Comparison of ENCODE assay signal across 9 mouse cellular contexts in genomic region chr5:69340919-69341801, GRCm38 (mm10). TPM values are rescaled to one million over a fixed set of nuclear protein-coding genes. Genes with fewer than 3 reads are reported as not detected.
DNase-seq lines count a peak whose midpoint lies in the region; ATAC-seq and TF ChIP-seq lines count a peak whose summit lies in the region.
"Had no signal": no experiment of that assay in that cellular context is flagged by ENCODE, and none has a peak within 500 bp of the region (broad histone marks: within the 10 kb centered on the region; RNA-seq: fewer than 3 reads in every experiment).

Gene Kctd8, minus strand, starts transcription at chr5:69341679.

- no peaks in the 10 kb centered on the region for H3K27me3 ChIP-seq in G1E (ENCODE audit: insufficient read depth, low read length)
- H3K27me3 ChIP-seq in forebrain, embryonic 15.5 days = 0 out of 2 replicates have a peak, but pooled peaks cover 10% of the 10 kb centered on the region
- H3K27me3 ChIP-seq in liver, embryonic 15.5 days = peaks cover 32% of the 10 kb centered on the region

- no peaks in the 10 kb centered on the region for H3K4me1 ChIP-seq in G1E (ENCODE audit: insufficient read depth, low read depth, low read length)
- H3K4me1 ChIP-seq in forebrain, embryonic 15.5 days = peaks cover 18% of the 10 kb centered on the region
- H3K4me1 ChIP-seq in liver, embryonic 15.5 days (replicated peaks) = peaks cover 9% of the 10 kb centered on the region; the same call in 1 of the 2 replicates
- peaks cover 8% of the 10 kb centered on the region for H3K4me1 ChIP-seq in olfactory bulb, adult 2 months (ENCODE audit: control insufficient read depth, insufficient read depth, low read length)

- peak within 1 kb of the TSS; percentile 67 for H3K9ac ChIP-seq in forebrain, embryonic 15.5 days (replicated peaks)
- H3K9ac ChIP-seq in liver, embryonic 15.5 days = no peak within 1 kb of the TSS

- under 1% methylated on average over 85 of the region's 87 CpGs for WGBS in forebrain, embryonic 15.5 days
- 2% methylated on average over 87 of the region's 87 CpGs for WGBS in liver, embryonic 15.5 days (ENCODE audit: insufficient replicate concordance)
- 1% methylated on average over 87 of the region's 87 CpGs for WGBS in olfactory bulb, adult 2 months

- 0 out of 2 replicates have a peak, but pooled peaks have one; percentile 12 for TF ChIP-seq POLR2A in olfactory bulb, adult 2 months (IDR thresholded peaks at IDR 0.05; ENCODE audit: insufficient read depth, low read depth, low read length)

- H3K27ac ChIP-seq in forebrain, embryonic 15.5 days (replicated peaks) = no peak within 1 kb of the TSS
- H3K27ac ChIP-seq in layer of hippocampus, adult 2 months = peak within 1 kb of the TSS; percentile 32; the same call in 1 of the 2 replicates
- H3K27ac ChIP-seq in liver, embryonic 15.5 days (replicated peaks) = no peak within 1 kb of the TSS
- H3K27ac ChIP-seq in olfactory bulb, adult 2 months (ENCODE audit: insufficient read depth, low read depth, low read length) = no peak within 1 kb of the TSS

- H3K9me3 ChIP-seq in G1E (replicated peaks) = peaks cover 16% of the 10 kb centered on the region
- no peaks in the 10 kb centered on the region for H3K9me3 ChIP-seq in forebrain, embryonic 15.5 days
- no peaks in the 10 kb centered on the region for H3K9me3 ChIP-seq in liver, embryonic 15.5 days (replicated peaks)

- no peak for TF ChIP-seq CTCF in G1E (IDR thresholded peaks at IDR 0.05; ENCODE audit: low read depth, low read length)
- TF ChIP-seq CTCF in layer of hippocampus, adult 2 months (conservative IDR thresholded peaks at IDR 0.05) = peak; percentile 36; the same call in 1 of the 2 replicates
- TF ChIP-seq CTCF in olfactory bulb, adult 2 months (IDR thresholded peaks at IDR 0.05; ENCODE audit: insufficient read depth, low read depth, low read length) = no peak

- H3K4me3 ChIP-seq in G1E (ENCODE audit: low read depth, low read length) = 0 out of 2 replicates have a peak within 1 kb of the TSS, but pooled peaks have one; percentile 7
- H3K4me3 ChIP-seq in forebrain, embryonic 15.5 days = peak within 1 kb of the TSS; percentile 76
- peak within 1 kb of the TSS; percentile 63 for H3K4me3 ChIP-seq in layer of hippocampus, adult 2 months
- peak within 1 kb of the TSS; percentile 29 for H3K4me3 ChIP-seq in liver, embryonic 15.5 days (replicated peaks)
- peak within 1 kb of the TSS; percentile 56 for H3K4me3 ChIP-seq in olfactory bulb, adult 2 months (ENCODE audit: insufficient read depth, low read depth, low read length)

- no peak for ATAC-seq in G1E (ENCODE audit: extremely low read depth, insufficient number of reproducible peaks, low FRiP score, poor library complexity, severe bottlenecking)
- ATAC-seq in forebrain, embryonic 15.5 days (replicated peaks) = peak; percentile 96
- no peak for ATAC-seq in liver, embryonic 15.5 days (ENCODE audit: insufficient read depth)
- no peak for ATAC-seq in inflammation-experienced regulatory T-cells, adult 6 months
- ATAC-seq: Patski had no signal

- H3K36me3 ChIP-seq in G1E (replicated peaks) = no peaks in the 10 kb centered on the region
- no peaks in the 10 kb centered on the region for H3K36me3 ChIP-seq in forebrain, embryonic 15.5 days
- no peaks in the 10 kb centered on the region for H3K36me3 ChIP-seq in liver, embryonic 15.5 days (replicated peaks)

- peak within 1 kb of the TSS; percentile 97 for H3K4me2 ChIP-seq in forebrain, embryonic 15.5 days (replicated peaks)
- peak within 1 kb of the TSS; percentile 45 for H3K4me2 ChIP-seq in liver, embryonic 15.5 days

- no peak for DNase-seq in G1E (ENCODE audit: low spot score)
- peak; percentile 85 to 91 for DNase-seq in cerebellum, adult 18-20 months
- peak; percentile 75 for DNase-seq in heart, postnatal 4 days
- peak; percentile 66 to 71 for DNase-seq in layer of hippocampus, adult 2 months (ENCODE audit: low spot score in 2 of 2)

RNA-seq across cellular contexts. Expression of gene Kctd8, which starts in this region (rescaled TPM):
- total RNA-seq in G1E (2014; fragmentation: Nextera tagmentation) (not detected in 2 replicates), G1E (2017) (not detected in 2 replicates)
- not detected in 2 replicates for polyA plus RNA-seq in G1E (2012)
- 5.9 and 6.6 TPM in 2 replicates for polyA plus RNA-seq in forebrain, embryonic 15.5 days (2015; fragmentation: Nextera tagmentation; extraction: Ambion mirVana)
- under 1 TPM; 0.50 to 0.79 TPM for total RNA-seq in heart, postnatal 4 days (2021)
- 1 to 10 TPM; 5.6 to 6.0 TPM for total RNA-seq in layer of hippocampus, adult 2 months (2021)
- polyA plus RNA-seq in liver, embryonic 15.5 days (2015; fragmentation: Nextera tagmentation; extraction: Ambion mirVana) = 0.03 TPM in 1 of 2 replicates, not detected in the other
- polyA plus RNA-seq in olfactory bulb, adult 2 months (2012; ENCODE audit: insufficient read depth, insufficient read length, low replicate concordance, missing spikeins) = not detected in 2 replicates
- not detected for polyA plus RNA-seq in inflammation-experienced regulatory T-cells, adult 6 months (2017; shearing (Covaris generic))
- polyA plus RNA-seq: Patski had no signal

Comparison
In these comparisons a context has a peak if more than half of its experiments do, and no peak if none do; other contexts are left out.
1. Peak in DNase-seq in heart, postnatal 4 days; RNA of the gene not detected or under 1 TPM.
2. H3K4me3 ChIP-seq: peak in every context shown above with its lines; median percentile 76 in forebrain, embryonic 15.5 days; 63 in layer of hippocampus, adult 2 months; 56 in olfactory bulb, adult 2 months; 29 in liver, embryonic 15.5 days; 7 in G1E.